10 mouse cellular contexts compared by ENCODE assay signal in genomic region chr15:78925129-78925528, GRCm38 (mm10). TPM values are rescaled to one million over a fixed set of nuclear protein-coding genes. Genes with fewer than 3 reads are reported as not detected.
DNase-seq lines count a peak whose midpoint lies in the region; ATAC-seq and TF ChIP-seq lines count a peak whose summit lies in the region.
"Had no signal": no experiment of that assay in that cellular context is flagged by ENCODE, and none has a peak within 500 bp of the region (broad histone marks: within the 10 kb centered on the region; RNA-seq: fewer than 3 reads in every experiment).

No protein-coding gene starts in this region.

- H3K4me1 ChIP-seq in hindbrain, embryonic 10.5 days (replicated peaks): peaks cover 47% of the 10 kb centered on the region
- H3K4me1 ChIP-seq in hindbrain, embryonic 11.5 days (replicated peaks; ENCODE audit: control insufficient read depth, insufficient read depth, low read length): peaks cover 8% of the 10 kb centered on the region
- peaks cover 21% of the 10 kb centered on the region for H3K4me1 ChIP-seq in kidney, adult 2 months (ENCODE audit: control insufficient read depth, insufficient read depth, low read length)

- H3K9me3 ChIP-seq in hindbrain, embryonic 10.5 days: no peaks in the 10 kb centered on the region
- no peaks in the 10 kb centered on the region for H3K9me3 ChIP-seq in hindbrain, embryonic 11.5 days (ENCODE audit: control insufficient read depth, low read length)

- H3ac ChIP-seq in myocyte (ENCODE audit: control insufficient read depth, insufficient read length): no peak overlapping the region

- no peak for ATAC-seq in hindbrain, embryonic 11.5 days (ENCODE audit: low FRiP score)

- H3K4me2 ChIP-seq in hindbrain, embryonic 11.5 days (replicated peaks; ENCODE audit: low read depth, low read length): no peak overlapping the region
- peak overlapping the region; percentile 100 for H3K4me2 ChIP-seq in myocyte (ENCODE audit: low read depth)

- no peak for TF ChIP-seq POLR2A in kidney, adult 2 months (IDR thresholded peaks at IDR 0.05; ENCODE audit: low read depth, low read length)
- peak; percentile 31 for TF ChIP-seq POLR2A in myocyte (IDR thresholded peaks at IDR 0.05; ENCODE audit: insufficient read length, low read depth)

- H3K36me3 ChIP-seq in hindbrain, embryonic 10.5 days: peaks cover 12% of the 10 kb centered on the region; the same call in 1 of the 2 replicates
- H3K36me3 ChIP-seq in hindbrain, embryonic 11.5 days (ENCODE audit: control insufficient read depth, insufficient read depth, low read length): no peaks in the 10 kb centered on the region
- H3K36me3 ChIP-seq in kidney, adult 2 months (ENCODE audit: control insufficient read depth, insufficient read depth, low read length): no peaks in the 10 kb centered on the region
- peaks cover 17% of the 10 kb centered on the region for H3K36me3 ChIP-seq in myocyte (ENCODE audit: control insufficient read depth, insufficient read depth)

- H3K9ac ChIP-seq in hindbrain, embryonic 11.5 days (ENCODE audit: low read depth, low read length): no peak overlapping the region; the same call in 1 of the 2 replicates

- no peak overlapping the region for H3K4me3 ChIP-seq in hindbrain, embryonic 10.5 days
- H3K4me3 ChIP-seq in hindbrain, embryonic 11.5 days (ENCODE audit: low read depth, low read length): no peak overlapping the region
- H3K4me3 ChIP-seq in kidney, adult 2 months (ENCODE audit: insufficient read depth, low read depth, low read length): no peak overlapping the region
- H3K4me3 ChIP-seq in myocyte: peak overlapping the region; percentile 100

- peaks cover 15% of the 10 kb centered on the region for H3K27me3 ChIP-seq in hindbrain, embryonic 10.5 days (ENCODE audit: insufficient read depth, poor library complexity, severe bottlenecking)
- 0 out of 2 replicates have a peak, but pooled peaks cover 2% of the 10 kb centered on the region for H3K27me3 ChIP-seq in hindbrain, embryonic 11.5 days (ENCODE audit: control insufficient read depth, insufficient read depth, low read length)
- no peaks in the 10 kb centered on the region for H3K27me3 ChIP-seq in kidney, adult 2 months (replicated peaks; ENCODE audit: control insufficient read depth, insufficient read depth, low read length)
- no peaks in the 10 kb centered on the region for H3K27me3 ChIP-seq in myocyte (ENCODE audit: control insufficient read depth, insufficient read depth, insufficient read length)
- H3K27me3 ChIP-seq: Patski had no signal

- 35% methylated on average over 8 of the region's 8 CpGs for WGBS in hindbrain, embryonic 10.5 days
- 25% methylated on average over 8 of the region's 8 CpGs for WGBS in hindbrain, embryonic 11.5 days
- 41% methylated on average over 8 of the region's 8 CpGs for WGBS in kidney, adult 2 months

- peak overlapping the region; percentile 76; the same call in 1 of the 2 replicates for H3K27ac ChIP-seq in hindbrain, embryonic 10.5 days
- no peak overlapping the region for H3K27ac ChIP-seq in hindbrain, embryonic 11.5 days (ENCODE audit: low read depth, low read length)
- H3K27ac ChIP-seq in kidney, adult 2 months (ENCODE audit: insufficient read depth, low read depth, low read length): 0 out of 2 replicates have a peak overlapping the region, but pooled peaks have one; percentile 1

- TF ChIP-seq CTCF in kidney, adult 2 months (conservative IDR thresholded peaks at IDR 0.05; ENCODE audit: insufficient read depth, insufficient read length, low read depth, low read length): no peak

- DNase-seq in hindbrain, embryonic 10.5 days (ENCODE audit: low spot score): no peak
- no peak for DNase-seq in hindbrain, embryonic 11.5 days (ENCODE audit: low spot score)
- DNase-seq in adrenal gland, postnatal 25 days: peak; percentile 49
- peak; percentile 69 for DNase-seq in kidney, adult 2 months
- no peak for DNase-seq in layer of hippocampus, postnatal 14 days (ENCODE audit: low spot score in 2 of 2)
- DNase-seq in T-cell, adult 2 months (ENCODE audit: low spot score): no peak
- no peak for DNase-seq in thymus, adult 18-20 months
- DNase-seq: right cerebral cortex, postnatal 4 days had no signal

- H3K79me2 ChIP-seq in myocyte (ENCODE audit: control insufficient read depth, insufficient read depth): peaks cover 25% of the 10 kb centered on the region

TF ChIP-seq in myocyte, 11 proteins besides CTCF, POLR2A, EP300 and RAD21:
- TF ChIP-seq USF1 (IDR thresholded peaks at IDR 0.05; ENCODE audit: low read depth) (no peak), CEBPB (IDR thresholded peaks at IDR 0.05; ENCODE audit: insufficient read depth, poor library complexity, severe bottlenecking) (no peak), MYOG (IDR thresholded peaks at IDR 0.05; ENCODE audit: control insufficient read depth in 1 of 3, insufficient read depth in 1 of 3, insufficient read length in 2 of 3, low read depth in 2 of 3) (no peak), TCF3 (IDR thresholded peaks at IDR 0.05; ENCODE audit: insufficient read length, low read depth) (no peak), POLR2AphosphoS2 (IDR thresholded peaks at IDR 0.05; ENCODE audit: insufficient read length, low read depth) (no peak), REST (IDR thresholded peaks at IDR 0.05; ENCODE audit: insufficient read depth, insufficient read length) (no peak), SRF (IDR thresholded peaks at IDR 0.05; ENCODE audit: control insufficient read depth, insufficient read length, low read depth) (no peak), MAX (IDR thresholded peaks at IDR 0.05; ENCODE audit: low read depth) (no peak), E2F4 (IDR thresholded peaks at IDR 0.05; ENCODE audit: insufficient read depth) (no peak), MYOD1 (IDR thresholded peaks at IDR 0.05; ENCODE audit: control insufficient read depth in 1 of 3, insufficient read length in 2 of 3, low read depth in 2 of 3) (no peak), TCF12 (IDR thresholded peaks at IDR 0.05; ENCODE audit: insufficient read depth, poor library complexity, severe bottlenecking) (no peak)

RNA-seq across cellular contexts. Expression of gene Lgals1, which starts 1.4 kb away (rescaled TPM):
- 305 and 403 TPM in 2 replicates for polyA plus RNA-seq in hindbrain, embryonic 10.5 days (2016; fragmentation: Nextera tagmentation; extraction: Ambion mirVana)
- polyA plus RNA-seq in hindbrain, embryonic 11.5 days (2014; fragmentation: Nextera tagmentation; extraction: Ambion mirVana): 390 and 438 TPM in 2 replicates
- total RNA-seq in adrenal gland, postnatal 25 days (2021): 273 and 304 TPM in 2 replicates
- 310 and 318 TPM in 2 replicates for polyA plus RNA-seq in kidney, adult 2 months (2012; rRNA removed)
- polyA plus RNA-seq in myocyte (2012; fragmentation: generic; extraction: Trizol): 13,722 TPM
- 10 to 100 TPM; 15.3 to 27.0 TPM for total RNA-seq in layer of hippocampus, postnatal 14 days (2021)

RNA-seq across cellular contexts. Expression of gene Nol12, which starts 9.6 kb away (rescaled TPM):
- polyA plus RNA-seq in hindbrain, embryonic 10.5 days (2016; fragmentation: Nextera tagmentation; extraction: Ambion mirVana): 64.1 and 68.0 TPM in 2 replicates
- polyA plus RNA-seq in hindbrain, embryonic 11.5 days (2014; fragmentation: Nextera tagmentation; extraction: Ambion mirVana): 61.1 and 64.4 TPM in 2 replicates
- total RNA-seq in adrenal gland, postnatal 25 days (2021): 42.7 and 44.0 TPM in 2 replicates
- polyA plus RNA-seq in kidney, adult 2 months (2012; rRNA removed): 19.3 and 24.1 TPM in 2 replicates
- polyA plus RNA-seq in myocyte (2012; fragmentation: generic; extraction: Trizol): 101 TPM
- total RNA-seq in layer of hippocampus, postnatal 14 days (2021): 10 to 100 TPM; 35.9 to 36.1 TPM

RNA-seq across cellular contexts. Expression of gene Pdxp, which starts 11.4 kb away (rescaled TPM):
- 29.5 and 33.9 TPM in 2 replicates for polyA plus RNA-seq in hindbrain, embryonic 10.5 days (2016; fragmentation: Nextera tagmentation; extraction: Ambion mirVana)
- polyA plus RNA-seq in hindbrain, embryonic 11.5 days (2014; fragmentation: Nextera tagmentation; extraction: Ambion mirVana): 34.8 and 35.2 TPM in 2 replicates
- 5.0 and 6.0 TPM in 2 replicates for total RNA-seq in adrenal gland, postnatal 25 days (2021)
- polyA plus RNA-seq in kidney, adult 2 months (2012; rRNA removed): 1.7 and 1.9 TPM in 2 replicates
- 33.1 TPM for polyA plus RNA-seq in myocyte (2012; fragmentation: generic; extraction: Trizol)
- total RNA-seq in layer of hippocampus, postnatal 14 days (2021): 100 to 1,000 TPM; 141 to 146 TPM

RNA-seq across cellular contexts. Expression of gene Triobp, which starts 22.4 kb away (rescaled TPM):
- polyA plus RNA-seq in hindbrain, embryonic 10.5 days (2016; fragmentation: Nextera tagmentation; extraction: Ambion mirVana): 45.8 and 48.0 TPM in 2 replicates
- polyA plus RNA-seq in hindbrain, embryonic 11.5 days (2014; fragmentation: Nextera tagmentation; extraction: Ambion mirVana): 38.1 and 45.4 TPM in 2 replicates
- total RNA-seq in adrenal gland, postnatal 25 days (2021): 113 and 114 TPM in 2 replicates
- 41.8 and 47.6 TPM in 2 replicates for polyA plus RNA-seq in kidney, adult 2 months (2012; rRNA removed)
- 19.9 TPM for polyA plus RNA-seq in myocyte (2012; fragmentation: generic; extraction: Trizol)
- total RNA-seq in layer of hippocampus, postnatal 14 days (2021): 10 to 100 TPM; 19.3 to 21.1 TPM

RNA-seq across cellular contexts. Expression of gene Sh3bp1, which starts 25.6 kb away (rescaled TPM):
- 23.8 and 24.7 TPM in 2 replicates for polyA plus RNA-seq in hindbrain, embryonic 10.5 days (2016; fragmentation: Nextera tagmentation; extraction: Ambion mirVana)
- polyA plus RNA-seq in hindbrain, embryonic 11.5 days (2014; fragmentation: Nextera tagmentation; extraction: Ambion mirVana): 11.8 and 12.4 TPM in 2 replicates
- 6.1 and 8.8 TPM in 2 replicates for total RNA-seq in adrenal gland, postnatal 25 days (2021)
- 26.2 and 30.0 TPM in 2 replicates for polyA plus RNA-seq in kidney, adult 2 months (2012; rRNA removed)
- polyA plus RNA-seq in myocyte (2012; fragmentation: generic; extraction: Trizol): 11.1 TPM
- 10 to 100 TPM; 16.1 to 16.8 TPM for total RNA-seq in layer of hippocampus, postnatal 14 days (2021)

Comparison
In these comparisons a context has a peak if more than half of its experiments do, and no peak if none do; other contexts are left out.
1. DNase-seq: peak in adrenal gland, postnatal 25 days (single experiment) and kidney, adult 2 months (single experiment); none in hindbrain, embryonic 10.5 days (single experiment), hindbrain, embryonic 11.5 days (single experiment), layer of hippocampus, postnatal 14 days (0 of 2), T-cell, adult 2 months (single experiment) and thymus, adult 18-20 months (0 of 2).
2. RNA of gene Lgals1, which starts 1.4 kb away (polyA plus RNA-seq): 13,722 TPM in myocyte (single experiment); 390 to 438 TPM in hindbrain, embryonic 11.5 days, 305 to 403 TPM in hindbrain, embryonic 10.5 days and 310 to 318 TPM in kidney, adult 2 months; every median in the first group is over 10 times any median in the second.
3. RNA of gene Pdxp, which starts 11.4 kb away (polyA plus RNA-seq): 34.8 to 35.2 TPM in hindbrain, embryonic 11.5 days, 29.5 to 33.9 TPM in hindbrain, embryonic 10.5 days and 33.1 TPM in myocyte (single experiment); 1.7 to 1.9 TPM in kidney, adult 2 months; every median in the first group is over 10 times any median in the second.